Mouse (Mus musculus) frontal cortex, adult (tissue): ENCODE results near the gene Inpp5b.

Experiments used
- ATAC-seq: cut with Nextera tagmentation; 2 replicates; pipeline ENCODE4 v1.9.2; 2017; ENCODE audit warnings: mild to moderate bottlenecking, moderate library complexity, mixed read lengths; ENCODE audit not compliant: low TSS enrichment

Inpp5b gene

GRCm38 (mm10) chr4:124811347-124811975 lies 69.8 kb downstream of the Inpp5b start:
- ATAC-seq, result peak; percentile 94

GRCm38 (mm10) chr4:124815901-124816300 lies 74.3 kb downstream of the Inpp5b start:
- ATAC-seq, result no peak

- ATAC-seq, result peak; percentile 38; the same call in 1 of the 2 replicates
Observed at GRCm38 (mm10) chr4:124817803-124818202, 76.2 kb downstream of the Inpp5b start.

DNA sequence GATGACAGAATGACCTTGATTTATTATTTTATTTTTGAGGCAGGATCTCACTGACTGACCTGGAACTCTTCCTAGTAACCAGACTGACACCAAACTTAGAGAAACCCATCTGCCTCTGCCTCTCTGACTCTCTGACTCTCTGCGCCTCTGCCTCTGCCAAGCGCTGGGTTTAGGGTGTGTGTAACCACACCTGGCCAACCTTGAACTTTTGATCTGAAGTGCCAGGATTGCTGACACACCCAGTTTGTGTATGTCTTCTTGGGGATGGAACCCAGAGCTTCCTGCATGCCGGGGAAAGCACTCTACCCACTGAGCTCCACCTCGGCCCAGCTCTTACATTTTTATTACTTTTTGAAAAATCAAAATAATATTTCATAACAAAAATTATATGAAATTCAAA lies 77.2 kb downstream of the Inpp5b start:
- no peak for ATAC-seq

DNA sequence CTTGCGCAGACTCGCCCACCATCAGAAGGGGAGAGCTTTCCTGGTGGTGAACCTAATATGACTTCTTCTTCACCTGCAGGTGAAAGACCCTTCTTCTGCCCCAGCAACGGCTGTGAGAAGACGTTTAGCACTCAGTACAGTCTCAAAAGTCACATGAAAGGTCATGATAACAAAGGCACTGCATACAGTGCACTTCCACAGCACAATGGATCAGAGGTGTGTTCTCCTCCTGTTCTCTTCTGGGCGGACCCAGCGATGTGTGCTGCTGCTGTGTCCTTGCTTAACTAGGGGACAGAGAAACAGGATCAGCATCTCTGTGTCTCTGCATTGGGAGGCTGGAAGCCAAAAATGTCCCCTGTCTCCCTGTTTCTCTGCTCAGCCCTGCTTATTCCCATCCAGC lies 83.3 kb downstream of the Inpp5b start:
- no peak for ATAC-seq

DNA sequence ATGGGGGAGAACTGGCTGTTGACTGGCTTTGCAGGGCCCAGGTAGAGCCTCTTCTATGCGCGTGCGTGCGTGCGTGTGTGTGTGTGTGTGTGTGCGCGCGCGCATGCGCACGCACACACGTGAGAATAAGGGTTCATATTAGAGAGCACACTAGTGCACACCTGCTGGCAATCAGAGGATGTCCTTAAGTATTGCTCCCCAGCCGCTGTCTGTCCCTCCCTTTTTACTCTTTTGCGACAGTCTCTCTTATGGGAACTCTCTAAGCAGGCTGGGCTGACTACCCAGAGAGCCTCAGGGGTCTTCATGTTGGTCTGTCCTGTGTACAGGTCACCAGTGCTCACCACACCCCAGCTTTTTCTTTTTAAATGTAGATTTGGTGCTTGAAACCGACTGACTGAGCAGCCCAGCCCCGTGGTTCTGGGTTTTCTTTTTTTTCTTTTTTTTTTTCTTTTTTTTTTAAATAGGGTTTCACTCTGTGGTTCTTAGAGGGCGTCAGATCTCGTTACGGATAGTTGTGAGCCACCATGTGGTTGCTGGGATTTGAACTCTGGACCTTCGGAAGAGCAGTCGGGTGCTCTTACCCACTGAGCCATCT lies 83.8 kb downstream of the Inpp5b start:
- ATAC-seq, result no peak

DNA sequence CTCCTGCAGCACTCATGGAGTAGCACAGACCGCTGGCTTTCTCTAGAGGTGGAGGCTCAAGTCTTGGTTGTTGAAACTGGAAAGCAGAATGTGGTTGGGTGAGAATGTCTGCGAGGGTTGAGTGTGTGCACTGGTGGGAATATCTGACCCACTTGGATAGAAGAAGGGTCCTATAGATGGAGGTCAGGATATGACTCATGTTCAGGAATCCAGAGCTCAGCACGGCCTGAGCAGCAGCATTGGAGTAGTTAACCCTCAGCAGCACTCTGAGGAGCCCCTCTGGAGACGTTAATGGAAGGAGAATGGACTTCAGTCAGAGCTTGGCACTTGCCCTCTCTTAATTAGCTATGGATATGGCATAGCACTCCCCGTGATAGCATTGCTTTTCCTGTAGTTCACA lies 88.0 kb downstream of the Inpp5b start:
- ATAC-seq, result no peak

GRCm38 (mm10) chr4:124832796-124833195 lies 91.1 kb downstream of the Inpp5b start:
- ATAC-seq, result no peak

GRCm38 (mm10) chr4:124838035-124838700 lies 96.5 kb downstream of the Inpp5b start:
- no peak for ATAC-seq

DNA sequence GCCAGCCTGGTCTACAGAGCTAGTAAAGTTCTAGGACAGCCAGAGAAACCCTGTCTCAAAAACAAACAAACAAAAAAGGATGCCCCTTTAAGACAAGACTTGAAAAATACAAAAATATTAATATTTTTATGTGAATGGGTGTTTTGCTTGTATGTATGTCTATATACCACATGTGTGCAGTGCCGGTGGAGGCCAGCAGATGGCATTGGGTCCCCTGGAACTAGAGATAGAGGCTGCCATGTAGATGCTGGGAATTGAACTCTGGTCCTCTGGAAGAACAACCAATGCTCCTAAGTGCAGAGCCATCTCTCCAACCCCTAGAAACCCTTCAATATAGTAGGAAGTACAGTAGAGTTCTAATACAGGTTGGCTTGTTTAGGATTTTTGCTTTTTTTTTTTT lies 99.3 kb downstream of the Inpp5b start:
- no peak for ATAC-seq

- peak; percentile 32; the same call in 1 of the 2 replicates for ATAC-seq
Observed at GRCm38 (mm10) chr4:124843493-124843892, 101.8 kb downstream of the Inpp5b start.

GRCm38 (mm10) chr4:124847573-124847972 lies 105.9 kb downstream of the Inpp5b start:
- peak; percentile 11; the same call in 1 of the 2 replicates for ATAC-seq

- peak; percentile 19; the same call in 1 of the 2 replicates for ATAC-seq
Observed at GRCm38 (mm10) chr4:124849631-124850260, 108.1 kb downstream of the Inpp5b start.

DNA sequence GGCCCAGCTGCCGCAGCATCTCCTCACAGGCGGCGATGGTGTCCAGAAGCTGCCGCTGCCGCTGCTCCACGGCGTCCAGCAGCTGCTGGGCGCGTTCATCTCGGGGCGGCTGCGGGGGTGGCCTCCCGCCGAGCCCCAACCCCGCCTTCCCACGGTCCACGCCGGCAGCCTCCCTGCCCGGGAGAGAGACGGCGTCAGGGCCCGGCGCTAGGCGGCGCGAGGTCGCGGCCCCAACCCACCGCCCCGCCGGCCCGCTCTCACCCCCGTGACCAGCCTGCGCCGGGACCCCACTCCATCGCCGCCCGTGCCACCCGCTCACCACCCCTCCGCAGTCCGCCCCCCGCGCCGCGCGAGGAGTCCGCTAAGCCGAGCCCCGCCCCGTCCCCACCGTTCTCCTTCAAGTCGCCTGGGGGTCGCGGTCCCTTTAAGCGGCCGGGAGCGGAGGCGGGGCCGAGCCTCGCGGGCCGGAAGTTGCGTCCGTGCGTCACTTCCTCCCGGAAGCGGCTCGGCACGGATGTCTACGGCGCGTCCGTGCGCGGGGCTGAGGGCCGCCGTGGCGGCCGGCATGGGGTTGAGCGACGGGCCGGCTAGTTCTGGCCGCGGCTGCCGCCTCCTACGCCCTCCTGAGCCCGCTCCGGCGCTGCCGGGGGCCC lies 108.7 kb downstream of the Inpp5b start, which contains the start of gene Yrdc:
Yrdc (plus strand) TSS at position 419 of the 653 bp plus-strand sequence.
- ATAC-seq, result peak; percentile 69
